Mouse (Mus musculus) stomach, postnatal 0 days (tissue): Measurements from ENCODE around the gene Zfp39. TPM values are rescaled to one million over a fixed set of nuclear protein-coding genes. Genes with fewer than 3 reads are reported as not detected.
A peak's percentile ranks its signal among the peaks of the same experiment; 100 is the strongest.

ENCODE experiments used
- ATAC-seq: fragments of 200-750 bp; cut with Nextera tagmentation; 2 replicates; pipeline ENCODE4 v1.8.0; 2017; ENCODE audit not compliant: low FRiP score, low TSS enrichment
- DNase-seq: peaks from one replicate; pipeline ENCODE4 v3.0.0-alpha.2; 2016; ENCODE audit warnings: low spot score
- H3K27ac ChIP-seq: fragments of 300-500 bp; sonication (generic); replicated peaks from 2 replicates; pipeline ENCODE4 v1.5.1; 2014; ENCODE audit warnings: mild to moderate bottlenecking, control low read depth
- H3K27me3 ChIP-seq: fragments of 300-500 bp; sonication (generic); 2 replicates; pipeline ENCODE4 v1.6.1; 2014; ENCODE audit warnings: low read length; ENCODE audit not compliant: control insufficient read depth, insufficient read depth
- H3K36me3 ChIP-seq: fragments of 300-500 bp; sonication (generic); 2 replicates; pipeline ENCODE4 v1.6.1; 2014; ENCODE audit warnings: low read length, mixed read lengths; ENCODE audit not compliant: control insufficient read depth, insufficient read depth
- H3K4me1 ChIP-seq: fragments of 300-500 bp; sonication (generic); replicated peaks from 2 replicates; pipeline ENCODE4 v1.6.1; 2014; ENCODE audit warnings: antibody characterized with exemption; ENCODE audit not compliant: control insufficient read depth, insufficient read depth
- H3K4me2 ChIP-seq: fragments of 300-500 bp; sonication (generic); replicated peaks from 2 replicates; pipeline ENCODE4 v1.6.1; 2014; ENCODE audit warnings: low read depth, mild to moderate bottlenecking, control low read depth, moderate library complexity
- H3K4me3 ChIP-seq: fragments of 300-500 bp; sonication (generic); 2 replicates; pipeline ENCODE4 v1.5.1; 2014; ENCODE audit warnings: low read depth, low read length, control low read depth
- H3K9ac ChIP-seq: fragments of 300-500 bp; sonication (generic); 2 replicates; pipeline ENCODE4 v1.6.1; 2014; ENCODE audit warnings: mild to moderate bottlenecking, low read length, control low read depth, mixed read lengths
- H3K9me3 ChIP-seq: fragments of 300-500 bp; sonication (generic); 2 replicates; pipeline ENCODE4 v1.6.1; 2016; ENCODE audit warnings: low read length; ENCODE audit not compliant: control insufficient read depth
- CTCF ChIP-seq: IDR thresholded peaks from 2 replicates; pipeline ENCODE4 v1.5.1; 2016; ENCODE audit warnings: antibody characterized with exemption, low read depth, mild to moderate bottlenecking, moderate library complexity
- EP300 ChIP-seq: optimal IDR thresholded peaks from 2 replicates; pipeline ENCODE3; 2016; ENCODE audit warnings: antibody characterized with exemption
- WGBS: fragments of 180-500 bp; shearing (Covaris S2); extraction: QIAGEN DNeasy Blood & Tissue Kit; methylation state at CpG from one replicate; pipeline ENCODE4 v1.1.7; 2014; 5-methylcytosine and 5-hydroxymethylcytosine counted together
- polyA plus RNA-seq: library from polyadenylated mRNA; unstranded; fragments of >200 nt; fragmentation: Nextera tagmentation; extraction: Ambion mirVana; gene quantifications from 2 replicates; pipeline ENCODE4 v1.2.1, GENCODE M21; 2015

The Zfp39 gene
- polyA plus RNA-seq, 1 experiment from 2014 or later = 1.6 TPM

GRCm38 (mm10) chr11:58927790-58928651 lies 24.0 kb upstream of the Zfp39 start:
- H3K4me2 ChIP-seq = peak overlapping the region; percentile 52
- no peak overlapping the region; the same call in 1 of the 2 replicates for H3K27ac ChIP-seq
- H3K4me1 ChIP-seq = no peaks in the 10 kb centered on the region
- 19% methylated on average over 20 of the region's 20 CpGs for WGBS
- peak overlapping the region; percentile 21; the same call in 1 of the 2 replicates for H3K4me3 ChIP-seq
- peak; percentile 82 for ATAC-seq
- no peaks in the 10 kb centered on the region for H3K9me3 ChIP-seq
- no peak overlapping the region for H3K9ac ChIP-seq
- DNase-seq = peak; percentile 80
- peaks cover 8% of the 10 kb centered on the region; the same call in 1 of the 2 replicates for H3K36me3 ChIP-seq
- H3K27me3 ChIP-seq = no peaks in the 10 kb centered on the region
- TF ChIP-seq EP300 (no peak), CTCF (peak; percentile 84)

DNA sequence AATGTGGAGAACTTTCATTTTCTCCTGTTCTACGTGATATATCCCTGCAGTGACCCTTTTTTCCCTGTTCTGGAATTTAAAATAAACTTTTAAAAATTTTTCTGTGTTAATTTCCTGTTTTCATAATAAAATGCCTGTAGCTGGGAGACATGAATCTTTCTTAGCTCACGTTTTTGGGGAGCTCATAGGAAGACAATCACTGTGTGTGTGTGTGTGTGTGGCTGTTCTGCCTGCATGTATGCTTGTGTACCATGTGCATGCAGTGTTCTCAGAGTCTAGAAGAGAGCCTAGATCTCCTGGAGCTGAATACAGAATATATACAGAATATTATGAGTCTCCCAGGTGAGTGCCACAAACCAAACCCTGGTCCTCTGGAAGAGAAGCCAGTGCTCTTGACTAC lies 23.0 kb upstream of the Zfp39 start:
- Histone ChIP-seq H3K9me3 (no peaks in the 10 kb centered on the region), H3K36me3 (peaks cover 4% of the 10 kb centered on the region; the same call in 1 of the 2 replicates), H3K4me3 (no peak overlapping the region), H3K4me2 (no peak overlapping the region), H3K27me3 (no peaks in the 10 kb centered on the region), H3K4me1 (no peaks in the 10 kb centered on the region), H3K27ac (no peak overlapping the region), H3K9ac (no peak overlapping the region)
- WGBS = 61% methylated on average over 2 of the region's 2 CpGs
- no peak for DNase-seq
- ATAC-seq = no peak
- TF ChIP-seq CTCF = no peak
- TF ChIP-seq EP300 = no peak

DNA sequence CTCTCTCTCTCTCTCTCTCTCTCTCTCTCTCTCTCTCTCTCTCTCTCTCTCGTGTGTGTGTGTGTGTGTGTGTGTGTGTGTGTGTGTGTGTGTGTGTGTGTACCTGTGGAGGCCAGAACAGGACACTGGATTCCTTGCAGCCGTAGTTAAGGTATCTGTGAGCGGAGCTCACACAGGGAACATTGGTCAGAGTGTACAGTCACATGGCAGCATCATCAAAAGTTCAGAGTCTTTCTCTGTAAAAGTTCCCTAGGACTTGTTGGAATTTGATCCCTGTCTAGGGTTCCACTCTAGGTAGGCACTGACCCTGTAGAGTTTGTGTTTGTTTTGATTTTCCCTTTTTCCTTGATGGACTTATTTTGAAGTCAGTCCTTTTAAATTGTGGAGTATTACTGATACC lies 22.6 kb upstream of the Zfp39 start:
- Histone ChIP-seq H3K27ac (no peak overlapping the region), H3K4me3 (no peak overlapping the region), H3K4me1 (no peaks in the 10 kb centered on the region), H3K36me3 (no peaks in the 10 kb centered on the region; the same call in 1 of the 2 replicates), H3K9ac (no peak overlapping the region), H3K9me3 (no peaks in the 10 kb centered on the region), H3K4me2 (no peak overlapping the region), H3K27me3 (no peaks in the 10 kb centered on the region)
- no peak for TF ChIP-seq EP300
- TF ChIP-seq CTCF = no peak
- DNase-seq (no peak), ATAC-seq (no peak)
- WGBS = 77% methylated on average over 2 of the region's 3 CpGs

GRCm38 (mm10) chr11:58922420-58922819 lies 18.4 kb upstream of the Zfp39 start:
- Histone ChIP-seq H3K9ac (no peak overlapping the region), H3K9me3 (no peaks in the 10 kb centered on the region), H3K4me2 (no peak overlapping the region), H3K27me3 (no peaks in the 10 kb centered on the region), H3K4me3 (no peak overlapping the region), H3K27ac (no peak overlapping the region), H3K4me1 (no peaks in the 10 kb centered on the region), H3K36me3 (no peaks in the 10 kb centered on the region)
- TF ChIP-seq CTCF (peak; percentile 10; the same call in 1 of the 2 replicates), EP300 (no peak)
- ATAC-seq (no peak), DNase-seq (no peak)
- WGBS = 80% methylated on average over 9 of the region's 9 CpGs

DNA sequence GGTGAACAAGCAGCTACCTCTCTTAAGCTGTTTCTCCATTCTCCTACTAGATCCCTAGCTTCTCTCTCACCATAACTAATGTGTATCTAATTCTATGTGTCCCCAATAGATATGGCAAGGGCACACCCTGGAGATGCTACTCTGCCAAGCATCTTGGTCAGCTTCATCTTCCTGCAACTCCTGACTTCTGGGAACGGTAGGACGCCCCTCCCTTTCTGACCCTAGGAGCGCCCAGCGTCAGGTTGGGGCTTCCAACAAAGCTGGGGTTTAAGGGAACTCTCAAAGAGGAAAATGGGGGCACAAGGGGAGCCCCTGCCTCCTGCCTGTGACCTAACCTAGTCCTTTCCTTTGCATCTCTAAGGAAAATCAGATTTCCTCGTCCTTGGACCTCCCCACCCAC lies 14.7 kb upstream of the Zfp39 start:
- Histone ChIP-seq H3K27me3 (no peaks in the 10 kb centered on the region), H3K9ac (no peak overlapping the region), H3K4me3 (no peak overlapping the region), H3K36me3 (no peaks in the 10 kb centered on the region), H3K4me1 (0 out of 2 replicates have a peak, but pooled peaks cover 3% of the 10 kb centered on the region), H3K9me3 (no peaks in the 10 kb centered on the region), H3K27ac (no peak overlapping the region), H3K4me2 (no peak overlapping the region)
- no peak for DNase-seq
- 62% methylated on average over 5 of the region's 5 CpGs for WGBS
- TF ChIP-seq CTCF (no peak), EP300 (no peak)
- no peak for ATAC-seq

GRCm38 (mm10) chr11:58917745-58918366 lies 13.8 kb upstream of the Zfp39 start, which contains the start of gene Btnl10:
TSS of gene Btnl10 (plus strand) at chr11:58917908.
- no peaks in the 10 kb centered on the region for H3K9me3 ChIP-seq
- H3K4me3 ChIP-seq = no peak within 1 kb of the TSS
- ATAC-seq (no peak), DNase-seq (no peak)
- TF ChIP-seq EP300 (no peak), CTCF (no peak)
- H3K27ac ChIP-seq = no peak within 1 kb of the TSS
- WGBS = 82% methylated on average over 12 of the region's 12 CpGs
- H3K9ac ChIP-seq = no peak within 1 kb of the TSS
- 0 out of 2 replicates have a peak, but pooled peaks cover 3% of the 10 kb centered on the region for H3K4me1 ChIP-seq
- no peaks in the 10 kb centered on the region for H3K27me3 ChIP-seq
- H3K4me2 ChIP-seq = no peak within 1 kb of the TSS
- H3K36me3 ChIP-seq = no peaks in the 10 kb centered on the region
